Mouse (Mus musculus): ENCODE results near the gene Cdkl4. TPM values are rescaled to one million over a fixed set of nuclear protein-coding genes. Genes with fewer than 3 reads are reported as not detected.

Cdkl4 gene
- 0.08 TPM in 1 of 2 replicates, not detected in the other for total RNA-seq (2014; rRNA removed; ENCODE audit: low replicate concordance)
- 0.05 and 0.10 TPM in 2 replicates for polyA plus RNA-seq (2015; fragmentation: Nextera tagmentation; extraction: Ambion mirVana)

DNA sequence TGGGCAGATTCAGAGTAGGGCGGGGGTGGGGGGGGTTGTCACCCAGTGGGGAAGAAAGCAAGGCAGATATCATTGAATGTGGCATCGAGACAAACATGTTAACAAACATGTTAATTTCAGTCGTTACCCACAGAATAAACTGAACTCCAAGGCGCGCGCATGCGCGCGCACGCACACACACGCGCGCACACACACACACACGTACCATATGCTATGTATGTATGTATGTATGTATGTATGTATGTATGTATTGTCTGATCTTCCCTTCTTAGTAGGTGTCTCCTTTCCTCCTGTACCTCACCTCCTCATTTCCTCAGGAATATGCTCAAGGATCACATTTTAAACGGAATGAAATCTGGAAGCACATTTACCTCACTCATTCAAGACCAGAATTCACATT is at the start of gene Cdkl4:
Cdkl4 (minus strand) TSS at position 175 of the 400 bp plus-strand sequence.
- 62% methylated on average over 15 of the region's 15 CpGs for WGBS
- H3K27ac ChIP-seq (ENCODE audit: low read depth) = no peak within 1 kb of the TSS
- H3K36me3 ChIP-seq (replicated peaks; ENCODE audit: control insufficient read depth, insufficient read depth, low read length) = peaks cover 24% of the 10 kb centered on the region
- ATAC-seq (ENCODE audit: insufficient read depth, low read depth) (no peak), DNase-seq (ENCODE audit: low spot score) (no peak)
- TF ChIP-seq CTCF (IDR thresholded peaks at IDR 0.05; ENCODE audit: low read depth) (no peak), EP300 (IDR thresholded peaks at IDR 0.05; ENCODE audit: low read depth) (no peak)
- H3K27me3 ChIP-seq (ENCODE audit: control insufficient read depth, insufficient read depth, low read length) = no peaks in the 10 kb centered on the region
- H3K4me2 ChIP-seq (ENCODE audit: low read depth, low read length) = peak within 1 kb of the TSS; percentile 78
- 0 out of 2 replicates have a peak within 1 kb of the TSS, but pooled peaks have one; percentile 24 for H3K9ac ChIP-seq (replicated peaks; ENCODE audit: low read depth, low read length)
- H3K4me3 ChIP-seq (ENCODE audit: low read depth, low read length) = peak within 1 kb of the TSS; percentile 40
- H3K9me3 ChIP-seq (replicated peaks; ENCODE audit: control insufficient read depth, low read length) = no peaks in the 10 kb centered on the region
- no peaks in the 10 kb centered on the region; the same call in 1 of the 2 replicates for H3K4me1 ChIP-seq (ENCODE audit: control insufficient read depth, insufficient read depth)

DNA sequence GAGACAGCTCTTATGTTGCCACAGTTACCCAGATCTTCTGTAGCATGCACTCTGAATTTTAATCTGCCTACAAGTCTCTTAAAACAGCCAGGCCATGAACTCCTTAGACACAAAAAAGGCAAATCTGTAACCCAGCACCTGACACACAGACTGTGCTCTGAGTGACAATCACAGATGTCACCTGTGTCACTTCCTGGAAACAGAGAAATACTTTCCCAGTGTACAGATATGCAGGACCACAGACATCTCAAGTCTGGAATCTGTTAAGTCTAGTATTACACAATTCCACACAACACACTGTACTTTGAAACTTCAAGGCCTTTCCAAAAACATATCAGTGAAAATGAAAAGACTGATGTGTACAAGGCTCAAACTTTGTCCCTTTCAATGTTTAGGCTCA is 47.4 kb upstream of the Cdkl4 start:
- Histone ChIP-seq H3K4me1 (ENCODE audit: control insufficient read depth, insufficient read depth) (no peaks in the 10 kb centered on the region), H3K4me3 (ENCODE audit: low read depth, low read length) (no peak overlapping the region), H3K9ac (replicated peaks; ENCODE audit: low read depth, low read length) (no peak overlapping the region), H3K4me2 (ENCODE audit: low read depth, low read length) (no peak overlapping the region), H3K27me3 (ENCODE audit: control insufficient read depth, insufficient read depth, low read length) (no peaks in the 10 kb centered on the region), H3K9me3 (replicated peaks; ENCODE audit: control insufficient read depth, low read length) (no peaks in the 10 kb centered on the region), H3K36me3 (replicated peaks; ENCODE audit: control insufficient read depth, insufficient read depth, low read length) (peaks cover 13% of the 10 kb centered on the region; the same call in 1 of the 2 replicates), H3K27ac (ENCODE audit: low read depth) (no peak overlapping the region)
- DNase-seq (ENCODE audit: low spot score) (no peak), ATAC-seq (ENCODE audit: insufficient read depth, low read depth) (no peak)
- no peak for TF ChIP-seq EP300 (IDR thresholded peaks at IDR 0.05; ENCODE audit: low read depth)
- no peak for TF ChIP-seq CTCF (IDR thresholded peaks at IDR 0.05; ENCODE audit: low read depth)

DNA sequence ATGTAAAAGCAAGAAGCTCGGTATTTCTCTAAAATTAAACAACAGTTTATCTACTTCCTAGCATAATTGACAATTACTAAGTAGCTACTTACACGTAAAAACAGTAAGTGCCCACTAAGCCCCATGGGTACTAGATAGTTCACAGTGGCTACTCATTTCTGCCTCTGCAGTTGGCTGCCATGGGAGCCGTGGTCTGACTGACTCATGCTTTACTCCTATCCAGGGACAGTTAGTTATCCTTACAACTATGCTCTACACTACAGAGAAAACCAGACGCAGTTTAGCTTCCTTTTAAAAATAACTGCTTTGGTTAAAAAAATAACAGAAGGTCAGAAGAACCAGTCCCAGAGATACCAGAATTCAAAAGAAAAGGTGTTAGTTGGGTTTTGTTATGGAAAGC is 44.1 kb upstream of the Cdkl4 start:
- WGBS = 70% methylated on average over 4 of the region's 4 CpGs
- no peak overlapping the region for H3K4me2 ChIP-seq (ENCODE audit: low read depth, low read length)
- H3K4me1 ChIP-seq (ENCODE audit: control insufficient read depth, insufficient read depth) = no peaks in the 10 kb centered on the region
- DNase-seq (ENCODE audit: low spot score) = no peak
- H3K36me3 ChIP-seq (replicated peaks; ENCODE audit: control insufficient read depth, insufficient read depth, low read length) = peaks cover 20% of the 10 kb centered on the region
- ATAC-seq (ENCODE audit: insufficient read depth, low read depth) = no peak
- no peak overlapping the region for H3K4me3 ChIP-seq (ENCODE audit: low read depth, low read length)
- H3K9ac ChIP-seq (replicated peaks; ENCODE audit: low read depth, low read length) = no peak overlapping the region
- no peaks in the 10 kb centered on the region for H3K9me3 ChIP-seq (replicated peaks; ENCODE audit: control insufficient read depth, low read length)
- no peak overlapping the region for H3K27ac ChIP-seq (ENCODE audit: low read depth)
- TF ChIP-seq CTCF (IDR thresholded peaks at IDR 0.05; ENCODE audit: low read depth) (no peak), EP300 (IDR thresholded peaks at IDR 0.05; ENCODE audit: low read depth) (no peak)
- no peaks in the 10 kb centered on the region for H3K27me3 ChIP-seq (ENCODE audit: control insufficient read depth, insufficient read depth, low read length)

DNA sequence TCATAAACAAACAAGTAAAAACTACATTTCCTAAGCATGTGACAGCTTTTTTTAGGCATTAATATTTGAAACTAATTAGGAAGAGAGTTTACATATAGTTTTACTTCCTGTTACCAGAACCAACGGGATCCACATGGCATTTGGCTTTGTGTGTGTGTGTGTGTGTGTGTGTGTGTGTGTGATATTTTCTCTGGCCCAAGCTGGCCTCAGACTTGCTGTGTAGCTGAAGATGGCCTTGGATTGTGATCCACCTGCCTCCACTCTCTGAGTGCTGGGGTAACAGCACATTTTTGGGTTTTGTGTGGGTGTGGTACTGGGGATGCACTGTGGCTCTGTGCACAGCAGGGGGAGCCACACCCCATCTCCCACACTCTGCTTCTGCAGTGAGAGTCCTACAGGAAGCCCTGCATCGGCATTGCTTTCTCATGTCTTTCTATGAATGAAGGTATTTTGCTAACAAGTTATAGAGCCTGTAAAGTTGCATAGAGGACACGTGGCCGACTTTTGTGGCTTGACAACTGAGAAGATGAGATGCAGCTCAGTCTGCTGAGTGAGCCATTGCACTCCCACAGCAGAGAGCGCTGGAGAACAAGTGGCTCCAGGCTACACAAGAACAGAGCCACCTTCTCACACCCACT is 43.3 kb upstream of the Cdkl4 start:
- Histone ChIP-seq H3K36me3 (replicated peaks; ENCODE audit: control insufficient read depth, insufficient read depth, low read length) (peaks cover 21% of the 10 kb centered on the region), H3K27ac (ENCODE audit: low read depth) (no peak overlapping the region), H3K4me2 (ENCODE audit: low read depth, low read length) (no peak overlapping the region), H3K27me3 (ENCODE audit: control insufficient read depth, insufficient read depth, low read length) (no peaks in the 10 kb centered on the region), H3K9ac (replicated peaks; ENCODE audit: low read depth, low read length) (no peak overlapping the region), H3K9me3 (replicated peaks; ENCODE audit: control insufficient read depth, low read length) (no peaks in the 10 kb centered on the region), H3K4me3 (ENCODE audit: low read depth, low read length) (no peak overlapping the region), H3K4me1 (ENCODE audit: control insufficient read depth, insufficient read depth) (no peaks in the 10 kb centered on the region)
- ATAC-seq (ENCODE audit: insufficient read depth, low read depth) (peak; percentile 71), DNase-seq (ENCODE audit: low spot score) (peak; percentile 46)
- TF ChIP-seq EP300 (IDR thresholded peaks at IDR 0.05; ENCODE audit: low read depth) (no peak), CTCF (IDR thresholded peaks at IDR 0.05; ENCODE audit: low read depth) (peak; percentile 82)
- WGBS = 57% methylated on average over 5 of the region's 5 CpGs

DNA sequence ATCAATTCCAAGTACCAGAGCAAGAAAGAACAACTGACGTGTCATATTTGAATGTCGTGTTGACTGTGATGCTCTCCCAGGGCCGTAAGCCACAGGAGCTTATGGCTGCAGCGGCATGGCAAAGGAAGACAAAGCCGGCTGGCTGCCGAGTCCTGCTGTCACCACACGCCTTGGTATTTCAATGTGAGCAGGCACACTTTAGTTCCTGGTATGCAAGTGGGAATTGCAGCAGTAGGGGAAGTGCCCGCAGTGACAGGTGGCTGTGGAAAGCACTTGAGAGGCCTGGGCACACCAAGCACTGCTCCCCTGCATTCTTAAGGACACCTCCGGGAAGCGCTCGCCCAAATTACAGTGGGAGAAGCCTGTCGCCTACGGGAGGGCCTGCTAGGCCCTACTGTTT is 41.9 kb upstream of the Cdkl4 start:
- H3K9ac ChIP-seq (replicated peaks; ENCODE audit: low read depth, low read length) = no peak overlapping the region
- peak; percentile 46 for DNase-seq (ENCODE audit: low spot score)
- H3K27me3 ChIP-seq (ENCODE audit: control insufficient read depth, insufficient read depth, low read length) = no peaks in the 10 kb centered on the region
- H3K4me1 ChIP-seq (ENCODE audit: control insufficient read depth, insufficient read depth) = no peaks in the 10 kb centered on the region
- no peaks in the 10 kb centered on the region for H3K9me3 ChIP-seq (replicated peaks; ENCODE audit: control insufficient read depth, low read length)
- H3K4me2 ChIP-seq (ENCODE audit: low read depth, low read length) = no peak overlapping the region
- WGBS = 48% methylated on average over 13 of the region's 13 CpGs
- no peak for TF ChIP-seq CTCF (IDR thresholded peaks at IDR 0.05; ENCODE audit: low read depth)
- TF ChIP-seq EP300 (IDR thresholded peaks at IDR 0.05; ENCODE audit: low read depth) = no peak
- peak; percentile 41; the same call in 1 of the 2 replicates for ATAC-seq (ENCODE audit: insufficient read depth, low read depth)
- peaks cover 35% of the 10 kb centered on the region for H3K36me3 ChIP-seq (replicated peaks; ENCODE audit: control insufficient read depth, insufficient read depth, low read length)
- no peak overlapping the region for H3K27ac ChIP-seq (ENCODE audit: low read depth)
- H3K4me3 ChIP-seq (ENCODE audit: low read depth, low read length) = no peak overlapping the region

DNA sequence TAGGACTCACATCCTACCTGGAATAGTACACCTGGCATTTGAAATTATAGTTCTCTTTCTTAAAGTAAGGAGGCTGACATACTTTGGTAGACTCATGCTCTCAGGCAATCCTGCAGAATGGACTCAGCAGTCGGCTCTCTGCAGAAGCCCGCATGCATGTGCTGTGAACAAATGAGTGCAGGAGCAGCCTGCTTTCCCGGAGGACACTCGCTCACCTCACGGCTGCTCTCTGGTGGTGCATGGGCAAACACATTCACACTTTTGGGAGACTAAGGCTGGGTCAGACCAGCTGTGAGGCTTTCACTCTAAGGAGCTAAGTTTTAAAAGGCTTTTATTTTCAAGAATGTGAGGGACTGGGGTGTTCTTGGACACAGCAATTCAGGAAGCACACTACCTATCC is 41.3 kb upstream of the Cdkl4 start:
- H3K9me3 ChIP-seq (replicated peaks; ENCODE audit: control insufficient read depth, low read length) = no peaks in the 10 kb centered on the region
- no peak overlapping the region for H3K4me3 ChIP-seq (ENCODE audit: low read depth, low read length)
- no peaks in the 10 kb centered on the region for H3K27me3 ChIP-seq (ENCODE audit: control insufficient read depth, insufficient read depth, low read length)
- ATAC-seq (ENCODE audit: insufficient read depth, low read depth) (no peak), DNase-seq (ENCODE audit: low spot score) (no peak)
- no peak overlapping the region for H3K4me2 ChIP-seq (ENCODE audit: low read depth, low read length)
- no peaks in the 10 kb centered on the region for H3K4me1 ChIP-seq (ENCODE audit: control insufficient read depth, insufficient read depth)
- WGBS = 77% methylated on average over 5 of the region's 5 CpGs
- peaks cover 39% of the 10 kb centered on the region for H3K36me3 ChIP-seq (replicated peaks; ENCODE audit: control insufficient read depth, insufficient read depth, low read length)
- H3K9ac ChIP-seq (replicated peaks; ENCODE audit: low read depth, low read length) = no peak overlapping the region
- H3K27ac ChIP-seq (ENCODE audit: low read depth) = no peak overlapping the region
- TF ChIP-seq CTCF (IDR thresholded peaks at IDR 0.05; ENCODE audit: low read depth) (no peak), EP300 (IDR thresholded peaks at IDR 0.05; ENCODE audit: low read depth) (no peak)
